Mouse (Mus musculus) cerebellum, adult 2 months (tissue): ENCODE results near the gene Mob3a.

Experiments used
- CTCF ChIP-seq: fragments of 200-500 bp; IDR thresholded peaks from 2 replicates; pipeline ENCODE4 v1.5.1; 2011; ENCODE audit warnings: low read depth, mild to moderate bottlenecking, control low read depth, low read length, moderate library complexity, borderline replicate concordance; ENCODE audit not compliant: insufficient read depth
- POLR2A ChIP-seq: fragments of 200-500 bp; IDR thresholded peaks from 2 replicates; pipeline ENCODE4 v1.6.1; 2011; ENCODE audit warnings: low read length, control low read depth, borderline replicate concordance; ENCODE audit not compliant: insufficient read depth

GRCm38 (mm10) chr10:80701721-80702535, at the start of gene Mob3a, which contains the start of gene Izumo4:
- no peak for TF ChIP-seq CTCF
- TF ChIP-seq POLR2A, result peak; percentile 58; the same call in 1 of the 2 replicates
